Mouse (Mus musculus) intestine, embryonic 16.5 days (tissue): ENCODE measurements around the gene Cdh3. TPM values are rescaled to one million over a fixed set of nuclear protein-coding genes. Genes with fewer than 3 reads are reported as not detected.
"Not testable (repeated sequence)": the region's sequence is repeated elsewhere in the genome, so short reads cannot be mapped to it uniquely, and the experiment has no call there.

Experiments
- ATAC-seq: fragments of 200-750 bp; cut with Nextera tagmentation; 2 replicates; pipeline ENCODE4 v1.8.0; 2017; ENCODE audit warnings: moderate TSS enrichment, moderate library complexity
- H3K27ac ChIP-seq: fragments of 300-500 bp; sonication (generic); 2 replicates; pipeline ENCODE4 v1.5.1; 2014; ENCODE audit warnings: mild to moderate bottlenecking, low read length
- H3K27me3 ChIP-seq: fragments of 300-500 bp; sonication (generic); replicated peaks from 2 replicates; pipeline ENCODE4 v1.6.1; 2014; ENCODE audit warnings: low read length, control low read depth, mixed read lengths; ENCODE audit not compliant: control insufficient read depth, insufficient read depth
- H3K36me3 ChIP-seq: fragments of 300-500 bp; sonication (generic); 2 replicates; pipeline ENCODE4 v1.6.1; 2014; ENCODE audit warnings: low read length, control low read depth; ENCODE audit not compliant: control insufficient read depth, insufficient read depth
- H3K4me1 ChIP-seq: fragments of 300-500 bp; sonication (generic); 2 replicates; pipeline ENCODE4 v1.6.1; 2014; ENCODE audit warnings: low read length, control low read depth, mixed read lengths; ENCODE audit not compliant: control insufficient read depth, insufficient read depth
- H3K4me2 ChIP-seq: fragments of 300-500 bp; sonication (generic); 2 replicates; pipeline ENCODE4 v1.6.1; 2014; ENCODE audit warnings: low read depth, low read length, control low read depth
- H3K4me3 ChIP-seq: fragments of 300-500 bp; sonication (generic); 2 replicates; pipeline ENCODE4 v1.5.1; 2014; ENCODE audit warnings: mild to moderate bottlenecking, low read length
- H3K9ac ChIP-seq: fragments of 300-500 bp; sonication (generic); 2 replicates; pipeline ENCODE4 v1.6.1; 2014; ENCODE audit warnings: low read depth, low read length
- H3K9me3 ChIP-seq: fragments of 300-500 bp; sonication (generic); 2 replicates; pipeline ENCODE4 v1.6.1; 2016; ENCODE audit warnings: low read length, control low read depth; ENCODE audit not compliant: control insufficient read depth
- WGBS: fragments of 180-500 bp; shearing (Covaris S2); extraction: QIAGEN DNeasy Blood & Tissue Kit; methylation state at CpG from one replicate; pipeline ENCODE4 v1.1.7; 2014; 5-methylcytosine and 5-hydroxymethylcytosine counted together
- polyA plus RNA-seq: library from polyadenylated mRNA; unstranded; fragments of >200 nt; fragmentation: Nextera tagmentation; extraction: Ambion mirVana; gene quantifications from 2 replicates; pipeline ENCODE4 v1.2.1, GENCODE M21; 2015

Cdh3 gene
- polyA plus RNA-seq, 1 experiment from 2014 or later: 12.5 TPM

DNA sequence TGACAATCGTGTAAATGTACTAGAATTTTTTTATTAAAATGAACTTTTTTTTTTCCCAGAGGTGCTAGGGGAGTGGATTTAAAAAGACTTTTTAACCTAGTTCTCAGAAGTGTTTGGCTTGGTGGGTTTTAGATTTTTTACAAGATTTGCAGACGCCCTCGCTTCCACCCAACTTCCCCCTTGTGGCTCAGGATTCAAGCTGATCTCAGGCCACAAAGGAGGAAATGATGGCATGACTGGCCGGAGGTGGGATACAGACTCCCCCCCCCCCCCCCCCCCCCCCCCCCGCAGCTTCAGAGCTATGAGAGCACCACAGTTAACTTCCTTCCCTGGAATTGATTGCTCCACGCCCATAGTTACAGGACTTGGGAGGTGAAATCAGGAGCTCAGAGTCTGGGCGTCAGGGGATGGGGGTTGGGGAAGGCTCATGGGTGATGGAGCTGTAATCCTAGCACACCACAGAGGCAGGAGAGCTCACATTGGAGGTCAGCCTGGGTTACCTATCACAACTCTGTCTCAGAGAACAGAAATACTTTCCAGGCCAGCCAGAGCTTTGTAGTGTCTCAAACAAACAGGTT, 45.5 kb downstream of the Cdh3 start:
- Histone ChIP-seq H3K27me3 (no peaks in the 10 kb centered on the region), H3K4me1 (peaks cover 4% of the 10 kb centered on the region; the same call in 1 of the 2 replicates), H3K4me3 (no peak overlapping the region), H3K27ac (no peak overlapping the region), H3K4me2 (no peak overlapping the region), H3K9ac (no peak overlapping the region), H3K36me3 (peaks cover 2% of the 10 kb centered on the region; the same call in 1 of the 2 replicates), H3K9me3 (peaks cover 4% of the 10 kb centered on the region; the same call in 1 of the 2 replicates)
- 73% methylated on average over 6 of the region's 7 CpGs for WGBS
- no peak for ATAC-seq

DNA sequence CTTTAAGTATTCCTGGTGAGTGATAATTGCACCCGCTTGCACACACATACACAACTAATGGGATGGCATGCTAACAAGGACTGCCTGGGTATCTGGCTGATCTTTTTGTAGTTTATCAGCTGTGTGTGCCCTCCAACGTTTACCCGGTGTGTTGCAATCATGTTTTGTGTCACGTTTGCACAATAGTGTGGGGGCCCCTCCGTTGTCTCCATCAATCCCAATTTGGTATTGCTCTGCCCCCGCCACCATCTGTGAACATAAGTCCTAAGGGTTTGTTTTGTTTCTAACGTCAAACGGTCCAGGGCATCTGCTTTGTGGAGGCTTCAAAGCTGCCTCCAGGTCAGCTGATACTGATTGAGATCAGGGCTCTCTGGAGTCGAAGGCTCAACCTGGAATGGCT, 49.2 kb downstream of the Cdh3 start:
- Histone ChIP-seq H3K36me3 (no peaks in the 10 kb centered on the region; the same call in 1 of the 2 replicates), H3K27ac (no peak overlapping the region), H3K4me2 (no peak overlapping the region), H3K27me3 (no peaks in the 10 kb centered on the region), H3K4me1 (peaks cover 20% of the 10 kb centered on the region), H3K9me3 (peaks cover 4% of the 10 kb centered on the region; the same call in 1 of the 2 replicates), H3K9ac (no peak overlapping the region), H3K4me3 (no peak overlapping the region)
- WGBS: 40% methylated on average over 9 of the region's 9 CpGs
- no peak for ATAC-seq

DNA sequence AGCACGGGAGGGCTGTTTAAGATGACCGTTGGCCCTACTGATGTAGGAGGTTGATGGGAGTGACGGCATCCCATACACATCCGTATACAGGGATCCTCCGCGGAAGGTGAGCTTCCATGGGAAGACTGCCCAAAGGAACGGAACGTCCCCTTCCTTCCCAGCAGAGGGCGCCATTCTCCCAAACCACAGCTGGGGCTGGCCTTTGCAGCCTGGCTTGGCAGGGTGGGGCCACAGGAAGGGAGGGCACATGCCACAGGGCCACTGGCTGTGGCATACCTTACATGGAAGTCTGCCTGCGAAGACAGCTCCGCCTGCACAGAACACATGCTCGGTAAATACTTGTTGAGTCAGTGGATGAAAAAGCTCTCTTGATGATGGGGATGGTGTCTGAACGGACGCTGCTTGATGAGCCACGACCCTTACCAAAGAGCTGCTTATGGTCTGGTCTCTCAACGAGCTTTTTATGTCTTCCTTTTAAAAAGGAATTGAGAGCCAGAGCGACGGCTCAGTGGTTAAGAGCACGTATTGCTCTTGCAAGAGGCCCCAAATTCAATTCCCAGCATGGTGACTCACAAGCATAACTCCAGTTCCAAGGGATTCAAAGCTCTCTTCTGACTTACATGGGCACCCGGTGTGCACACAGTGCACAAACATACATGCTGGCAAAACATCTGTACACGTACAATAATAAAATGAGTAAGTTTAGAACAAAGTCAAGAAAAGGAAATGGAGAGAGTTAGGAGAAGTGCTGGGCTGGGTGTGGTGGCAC, 50.6 kb downstream of the Cdh3 start:
- Histone ChIP-seq H3K27ac (0 out of 2 replicates have a peak overlapping the region, but pooled peaks have one; percentile 5), H3K4me1 (peaks cover 20% of the 10 kb centered on the region), H3K27me3 (no peaks in the 10 kb centered on the region), H3K4me2 (no peak overlapping the region; the same call in 1 of the 2 replicates), H3K4me3 (no peak overlapping the region), H3K9ac (no peak overlapping the region), H3K9me3 (peaks cover 4% of the 10 kb centered on the region; the same call in 1 of the 2 replicates), H3K36me3 (no peaks in the 10 kb centered on the region)
- WGBS: 20% methylated on average over 21 of the region's 21 CpGs
- peak; percentile 80 for ATAC-seq

DNA sequence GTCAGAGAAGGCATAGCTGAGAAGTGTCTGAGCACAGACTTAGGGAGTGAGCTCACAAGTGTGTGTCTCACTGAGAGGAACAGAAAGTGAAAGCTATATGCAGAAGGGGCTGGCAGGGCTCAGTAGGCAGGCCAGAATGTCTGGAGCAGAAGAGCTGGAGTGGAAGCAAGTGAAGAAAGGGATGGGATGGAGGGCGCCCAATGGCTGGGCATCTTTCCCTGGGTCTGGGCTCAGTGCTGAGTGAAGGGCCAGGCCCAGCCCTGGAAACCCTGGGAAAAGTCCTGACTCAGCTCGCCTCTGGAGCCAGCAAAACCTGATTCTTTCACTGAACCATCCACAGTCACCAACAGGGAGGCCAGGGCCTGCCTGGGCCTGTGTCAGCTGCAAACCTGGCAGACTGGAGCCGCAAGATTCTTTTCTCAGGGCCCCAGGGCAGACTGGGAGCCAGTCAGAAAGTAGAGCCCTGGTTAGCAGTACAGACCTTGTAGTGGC, 53.0 kb downstream of the Cdh3 start:
- Histone ChIP-seq H3K36me3 (no peaks in the 10 kb centered on the region), H3K4me2 (no peak overlapping the region), H3K9ac (peak overlapping the region; percentile 14; the same call in 1 of the 2 replicates), H3K4me3 (no peak overlapping the region), H3K27me3 (no peaks in the 10 kb centered on the region), H3K27ac (peak overlapping the region; percentile 68), H3K4me1 (peaks cover 20% of the 10 kb centered on the region), H3K9me3 (no peaks in the 10 kb centered on the region)
- 82% methylated on average over 3 of the region's 3 CpGs for WGBS
- ATAC-seq: peak; percentile 57

DNA sequence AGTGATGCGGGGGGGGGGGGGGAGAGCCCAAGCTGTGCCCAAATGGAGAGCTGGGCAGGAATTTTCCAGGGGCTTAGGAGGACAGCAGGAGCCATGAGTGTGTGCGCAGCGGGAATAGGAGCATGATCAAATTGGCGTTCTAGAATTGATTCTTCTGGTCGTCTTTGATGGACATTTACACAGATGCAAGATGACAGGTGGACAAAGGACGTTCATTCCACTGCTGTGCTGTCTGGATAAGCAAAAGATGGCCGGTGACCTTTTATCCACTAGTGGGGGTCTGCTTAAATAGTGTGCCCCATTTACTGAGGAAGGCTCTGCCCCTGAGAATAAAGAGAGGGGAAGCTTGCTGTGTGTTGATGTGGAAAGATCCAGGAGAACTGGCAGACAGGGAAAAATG, 58.3 kb downstream of the Cdh3 start:
- WGBS: 79% methylated on average over 7 of the region's 7 CpGs

DNA sequence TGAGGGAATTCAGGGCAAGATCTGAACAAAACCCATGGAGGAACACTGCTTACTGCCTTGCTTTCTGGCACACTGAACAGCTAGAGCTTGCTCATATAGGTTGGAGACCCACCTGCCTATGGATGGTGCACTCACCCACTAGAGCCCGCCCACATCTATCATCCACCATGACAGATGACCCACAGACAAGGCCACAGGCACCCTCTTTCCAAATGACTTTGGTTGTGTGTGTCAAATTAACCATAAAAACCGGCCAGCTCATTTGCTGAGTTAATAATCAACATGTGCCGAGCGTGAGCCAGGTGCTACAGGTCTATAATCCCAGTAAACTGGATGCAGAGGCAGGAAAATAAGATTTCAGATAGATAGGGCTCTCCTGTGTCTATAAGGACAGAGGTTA, 59.7 kb downstream of the Cdh3 start:
- Histone ChIP-seq H3K4me2 (no peak overlapping the region), H3K4me3 (no peak overlapping the region), H3K27ac (peak overlapping the region; percentile 78), H3K36me3 (no peaks in the 10 kb centered on the region), H3K27me3 (no peaks in the 10 kb centered on the region), H3K9me3 (no peaks in the 10 kb centered on the region), H3K4me1 (no peaks in the 10 kb centered on the region), H3K9ac (no peak overlapping the region)
- 51% methylated on average over 4 of the region's 4 CpGs for WGBS
- peak; percentile 62 for ATAC-seq

More for the DNA sequence above, 58.3 kb downstream of the Cdh3 start:
- H3K4me3 ChIP-seq: no peak overlapping the region
- peaks cover 5% of the 10 kb centered on the region; the same call in 1 of the 2 replicates for H3K4me1 ChIP-seq
- no peaks in the 10 kb centered on the region for H3K36me3 ChIP-seq
- H3K4me2 ChIP-seq: no peak overlapping the region
- no peaks in the 10 kb centered on the region for H3K9me3 ChIP-seq
- H3K9ac ChIP-seq: no peak overlapping the region
- no peak overlapping the region for H3K27ac ChIP-seq
- no peak for ATAC-seq
- no peaks in the 10 kb centered on the region for H3K27me3 ChIP-seq

- Histone ChIP-seq H3K9me3 (no peaks in the 10 kb centered on the region), H3K36me3 (no peaks in the 10 kb centered on the region), H3K4me2 (no peak overlapping the region), H3K27ac (peak overlapping the region; percentile 78), H3K4me1 (0 out of 2 replicates have a peak, but pooled peaks cover 2% of the 10 kb centered on the region), H3K27me3 (no peaks in the 10 kb centered on the region), H3K9ac (no peak overlapping the region), H3K4me3 (no peak overlapping the region)
- peak; percentile 85 for ATAC-seq
- 54% methylated on average over 5 of the region's 5 CpGs for WGBS
These were observed 61.0 kb downstream of the Cdh3 start for GRCm38 (mm10) chr8:106571551-106572172.

- ATAC-seq: peak; percentile 62
- peak overlapping the region; percentile 78 for H3K27ac ChIP-seq
- not testable (repeated sequence) for H3K4me3 ChIP-seq, H3K9ac ChIP-seq, H3K4me2 ChIP-seq, H3K36me3 ChIP-seq, H3K27me3 ChIP-seq, H3K9me3 ChIP-seq, H3K4me1 ChIP-seq
- 48% methylated on average over 1 of the region's 1 CpGs for whole genome bisulfite sequencing
These were observed 61.5 kb downstream of the Cdh3 start for GRCm38 (mm10) chr8:106572175-106572574.

- not testable (repeated sequence) for H3K4me3 ChIP-seq, ATAC-seq, H3K36me3 ChIP-seq, H3K9me3 ChIP-seq, H3K9ac ChIP-seq, H3K27me3 ChIP-seq
- 21% methylated on average over 20 of the region's 20 CpGs for WGBS
- Histone ChIP-seq H3K27ac (peak within 1 kb of the TSS; percentile 78), H3K4me1 (peaks cover 10% of the 10 kb centered on the region), H3K4me2 (0 out of 2 replicates have a peak within 1 kb of the TSS, but pooled peaks have one; percentile 24)
These were observed 62.5 kb downstream of the Cdh3 start, which contains the start of gene Gm10073 for GRCm38 (mm10) chr8:106573168-106573567. TSS of gene Gm10073 (minus strand) at chr8:106573461.
